Mouse (Mus musculus) small intestine, adult 10 weeks (tissue): ENCODE measurements around the gene Gng7. TPM values are rescaled to one million over a fixed set of nuclear protein-coding genes. Genes with fewer than 3 reads are reported as not detected.

Experiments used
- polyA plus RNA-seq: library from polyadenylated mRNA; stranded (reverse); fragments of 350-450 nt; fragmentation: Illumina TruSeq; extraction: RNeasy Lipid Tissue Mini Kit (QIAGEN cat#74804); gene quantifications from one replicate; pipeline ENCODE4 v1.2.3, GENCODE M21; 2014; ENCODE audit warnings: low replicate concordance

The Gng7 gene
- polyA plus RNA-seq: not detected

GRCm38 (mm10) chr10:81014393-81015384 is at the start of gene Gng7:
Gene Gng7 (minus strand): TSS chr10:81014945.

GRCm38 (mm10) chr10:81059603-81060543 is 45.1 kb upstream of the Gng7 start, which contains the start of gene Sgta:
Gene Sgta (minus strand): TSS chr10:81060181.

GRCm38 (mm10) chr10:81036988-81037580 is 22.3 kb upstream of the Gng7 start, which contains the start of gene Slc39a3:
Gene Slc39a3 (minus strand): TSS chr10:81037426.

GRCm38 (mm10) chr10:81025639-81026275 is 11.0 kb upstream of the Gng7 start, which contains the start of gene Diras1:
Gene Diras1 (minus strand): TSS chr10:81025662.

GRCm38 (mm10) chr10:80929299-80930226 is 85.2 kb downstream of the Gng7 start, which contains the start of gene Gadd45b:
Gene Gadd45b (plus strand): TSS chr10:80930073.

GRCm38 (mm10) chr10:80917779-80918434 is 96.8 kb downstream of the Gng7 start, which contains the start of gene Lmnb2:
Gene Lmnb2 (minus strand): TSS chr10:80918245.

GRCm38 (mm10) chr10:80900318-80901247 is 114.2 kb downstream of the Gng7 start, which contains the start of gene Timm13:
Gene Timm13 (minus strand): TSS chr10:80900969.

Other genes starting within 250 kb of the Gng7 start
- gene Sf3a2, start 216.7 kb downstream of the Gng7 start, polyA plus RNA-seq: 1.9 TPM
- gene Plekhj1, start 216.3 kb downstream of the Gng7 start, polyA plus RNA-seq: not detected
- gene Amh, start 209.7 kb downstream of the Gng7 start, polyA plus RNA-seq: not detected
- gene Jsrp1, start 201.4 kb downstream of the Gng7 start, polyA plus RNA-seq: not detected
- 174 TPM for gene Oaz1, start 188.3 kb downstream of the Gng7 start, polyA plus RNA-seq
- not detected for gene Lingo3, start 170.9 kb downstream of the Gng7 start, polyA plus RNA-seq
- not detected for gene Lsm7, start 159.7 kb downstream of the Gng7 start, polyA plus RNA-seq
- gene Sppl2b, start 159.7 kb downstream of the Gng7 start, polyA plus RNA-seq: 0.11 TPM
- not detected for gene Tmprss9, start 143.1 kb downstream of the Gng7 start, polyA plus RNA-seq
- gene Timm13, start 114.0 kb downstream of the Gng7 start, polyA plus RNA-seq: not detected
- 0.45 TPM for gene Lmnb2, start 96.7 kb downstream of the Gng7 start, polyA plus RNA-seq
- gene Gadd45b, start 84.9 kb downstream of the Gng7 start, polyA plus RNA-seq: 9.7 TPM
- gene Diras1, start 10.7 kb upstream of the Gng7 start, polyA plus RNA-seq: 0.15 TPM
- gene Slc39a3, start 22.5 kb upstream of the Gng7 start, polyA plus RNA-seq: 0.19 TPM
- gene Sgta, start 45.2 kb upstream of the Gng7 start, polyA plus RNA-seq: 0.41 TPM
- not detected for gene Thop1, start 55.1 kb upstream of the Gng7 start, polyA plus RNA-seq
- 29.5 TPM for gene Creb3l3, start 83.9 kb upstream of the Gng7 start, polyA plus RNA-seq
- 4.5 TPM for gene Map2k2, start 91.0 kb upstream of the Gng7 start, polyA plus RNA-seq
- 19.8 TPM for gene Zbtb7a, start 120.3 kb upstream of the Gng7 start, polyA plus RNA-seq
- not detected for gene Pias4, start 153.0 kb upstream of the Gng7 start, polyA plus RNA-seq
- gene Eef2, start 161.7 kb upstream of the Gng7 start, polyA plus RNA-seq: 3.2 TPM
- gene Dapk3, start 168.1 kb upstream of the Gng7 start, polyA plus RNA-seq: not detected
- gene 4930442H23Rik, start 168.9 kb upstream of the Gng7 start, polyA plus RNA-seq: not detected
- gene Nmrk2, start 187.1 kb upstream of the Gng7 start, polyA plus RNA-seq: not detected
- gene Atcay, start 215.9 kb upstream of the Gng7 start, polyA plus RNA-seq: not detected
- 0.41 TPM for gene Zfr2, start 218.2 kb upstream of the Gng7 start, polyA plus RNA-seq
- not detected for gene Matk, start 238.0 kb upstream of the Gng7 start, polyA plus RNA-seq